Mouse (Mus musculus): ENCODE results near the gene Rtn4rl1. TPM values are rescaled to one million over a fixed set of nuclear protein-coding genes. Genes with fewer than 3 reads are reported as not detected.

The Rtn4rl1 gene
- total RNA-seq, 2 experiments from 2014 or later, result 0.54 to 1.1 TPM

DNA sequence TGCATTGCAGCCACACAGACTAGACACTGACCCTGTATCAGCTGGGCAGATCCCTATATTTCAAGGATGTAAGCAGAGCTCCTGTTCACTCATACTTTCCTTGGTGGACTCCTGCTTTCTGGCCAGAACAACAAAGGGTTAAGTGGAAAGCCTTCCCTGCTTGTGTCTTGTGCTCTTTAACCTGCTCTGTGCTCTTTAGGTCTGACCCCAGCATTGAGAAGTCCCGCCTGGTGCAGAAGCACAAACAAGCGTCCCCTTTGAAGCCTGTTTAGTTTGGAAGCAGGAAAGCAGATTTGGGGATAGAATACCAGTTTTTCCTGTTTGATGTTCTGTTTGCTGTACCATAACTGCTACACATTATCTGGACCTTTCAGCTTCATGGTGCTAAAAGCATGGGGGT is 35.7 kb upstream of the Rtn4rl1 start:
- Histone ChIP-seq H3K4me3 (no peak overlapping the region), H3K27ac (peak overlapping the region; percentile 92)
- intact Hi-C loops (cut with DNase I), result no loop called here
- no peak for DNase-seq
- TF ChIP-seq CTCF (IDR thresholded peaks at IDR 0.05), result no peak

DNA sequence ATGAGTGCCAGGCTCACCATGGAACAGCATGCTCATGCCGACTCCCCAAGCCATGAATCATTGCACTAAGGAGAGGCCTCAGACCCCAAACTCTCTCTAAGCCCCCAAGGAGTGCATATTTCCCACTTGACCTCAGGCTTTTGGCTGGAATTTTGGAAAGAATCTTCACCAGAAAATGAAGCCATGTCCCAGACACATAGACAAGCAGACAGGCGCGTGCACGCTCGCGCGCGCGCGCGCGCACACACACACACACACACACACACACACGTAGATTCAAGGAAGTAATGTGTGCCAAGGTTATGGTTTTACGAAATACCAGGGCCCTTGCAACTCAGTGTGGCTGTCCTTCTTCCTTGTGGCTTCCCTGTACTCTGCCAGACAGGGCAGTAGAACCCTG is 35.2 kb upstream of the Rtn4rl1 start:
- intact Hi-C loops (cut with DNase I), result no loop called here
- peak; percentile 31 for DNase-seq
- TF ChIP-seq CTCF (IDR thresholded peaks at IDR 0.05), result no peak
- H3K4me3 ChIP-seq, result no peak overlapping the region
- peak overlapping the region; percentile 92 for H3K27ac ChIP-seq

DNA sequence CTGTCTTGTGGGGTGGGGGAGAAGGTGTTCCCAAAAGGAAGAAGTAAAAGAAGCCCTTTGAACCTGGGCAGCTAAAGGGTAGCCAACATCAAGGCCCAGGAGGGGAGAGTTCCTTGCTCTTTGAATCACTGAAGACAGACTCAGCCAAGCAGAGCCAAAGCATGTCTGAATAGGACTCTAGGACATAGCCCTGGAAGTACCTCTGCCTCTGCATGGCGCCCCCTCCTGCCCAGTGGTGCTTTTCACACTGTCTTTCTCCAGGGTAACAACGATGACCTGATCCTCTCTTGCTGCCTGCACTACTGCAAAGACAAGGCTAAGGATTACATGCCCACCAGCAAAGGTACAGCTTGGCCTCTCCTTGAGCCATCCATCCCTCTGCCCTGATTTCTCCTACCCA is 34.0 kb upstream of the Rtn4rl1 start:
- peak; percentile 75 for DNase-seq
- no peak overlapping the region for H3K4me3 ChIP-seq
- intact Hi-C loops (cut with DNase I), result no loop called here
- peak; percentile 69 for TF ChIP-seq CTCF (IDR thresholded peaks at IDR 0.05)
- H3K27ac ChIP-seq, result peak overlapping the region; percentile 92

DNA sequence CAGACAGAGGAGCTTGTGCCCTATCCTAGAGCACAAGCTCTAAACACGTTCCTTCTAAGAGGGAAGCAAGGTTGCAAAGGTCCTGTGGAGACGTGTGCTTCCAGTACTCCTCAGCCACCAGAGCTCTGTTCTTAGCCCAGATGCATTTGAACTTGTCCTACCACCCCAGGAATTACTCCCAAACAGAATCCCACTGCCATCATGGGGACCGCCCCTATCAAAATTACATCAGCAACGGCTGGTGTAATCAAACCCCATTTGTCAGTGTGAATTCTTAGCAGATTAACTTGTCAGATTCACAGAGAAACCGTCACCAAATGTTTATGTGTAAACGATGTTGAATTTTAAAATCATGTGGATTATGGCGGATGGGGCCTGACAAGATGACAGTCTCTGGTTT is 32.6 kb upstream of the Rtn4rl1 start:
- H3K4me3 ChIP-seq, result no peak overlapping the region
- intact Hi-C loops (cut with DNase I), result no loop called here
- TF ChIP-seq CTCF (IDR thresholded peaks at IDR 0.05), result no peak
- no peak for DNase-seq
- peak overlapping the region; percentile 92 for H3K27ac ChIP-seq

DNA sequence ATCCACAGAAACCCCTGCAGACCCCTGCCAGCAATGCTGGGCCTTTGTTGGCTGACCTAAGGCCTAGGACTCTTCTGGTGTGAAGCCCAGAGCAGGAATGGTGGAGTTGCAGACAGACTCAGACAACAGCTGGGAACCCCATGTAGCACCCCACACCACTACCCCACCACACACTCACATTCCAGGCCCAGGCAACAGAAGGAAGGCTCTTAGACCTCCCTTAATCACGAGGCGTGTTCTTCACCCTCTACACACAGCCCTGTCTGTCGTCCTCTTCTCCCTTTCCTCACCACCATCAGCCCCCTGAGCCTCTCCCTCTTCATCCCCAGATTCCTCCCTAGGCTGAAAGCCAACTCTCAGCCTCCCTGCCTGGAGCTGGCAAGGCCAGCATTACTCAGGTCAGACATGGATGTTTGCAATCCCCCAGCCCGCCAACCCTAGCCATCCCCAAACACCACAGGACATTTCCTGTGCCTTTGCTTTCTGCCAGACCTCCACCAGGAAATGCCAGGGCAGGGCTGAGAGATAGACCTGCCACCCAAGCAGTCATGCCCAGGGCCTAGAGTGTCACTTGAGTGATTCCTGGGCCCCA is 32.1 kb upstream of the Rtn4rl1 start:
- Histone ChIP-seq H3K27ac (peak overlapping the region; percentile 92), H3K4me3 (no peak overlapping the region)
- DNase-seq, result no peak
- intact Hi-C loops (cut with DNase I), result no loop called here
- TF ChIP-seq CTCF (IDR thresholded peaks at IDR 0.05), result no peak

DNA sequence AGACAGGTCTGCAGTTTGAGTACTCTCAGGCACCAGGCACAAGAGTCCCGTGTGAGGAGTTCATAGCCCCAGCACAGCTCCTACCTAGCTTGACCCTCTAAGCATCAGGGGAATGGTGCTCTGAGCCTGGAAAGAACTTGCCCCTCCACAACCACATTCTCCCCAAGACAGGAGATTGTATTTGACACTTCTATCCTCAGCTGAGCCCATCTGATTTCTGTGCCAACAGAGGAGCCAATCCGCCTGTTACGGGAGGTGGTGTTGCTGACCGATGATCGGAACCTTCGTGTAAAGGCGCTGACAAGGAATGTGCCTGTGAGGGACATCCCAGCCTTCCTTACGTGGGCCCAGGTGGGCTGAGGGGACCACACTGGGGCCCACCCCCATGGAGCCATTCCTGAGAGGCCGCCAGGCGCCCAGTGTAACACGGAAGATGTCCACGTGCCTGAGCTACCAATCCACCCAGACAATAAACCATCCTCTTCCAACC is 30.9 kb upstream of the Rtn4rl1 start:
- DNase-seq, result peak; percentile 28
- peak overlapping the region; percentile 92 for H3K27ac ChIP-seq
- intact Hi-C loops (cut with DNase I), result no loop called here
- peak overlapping the region; percentile 94 for H3K4me3 ChIP-seq
- no peak for TF ChIP-seq CTCF (IDR thresholded peaks at IDR 0.05)

DNA sequence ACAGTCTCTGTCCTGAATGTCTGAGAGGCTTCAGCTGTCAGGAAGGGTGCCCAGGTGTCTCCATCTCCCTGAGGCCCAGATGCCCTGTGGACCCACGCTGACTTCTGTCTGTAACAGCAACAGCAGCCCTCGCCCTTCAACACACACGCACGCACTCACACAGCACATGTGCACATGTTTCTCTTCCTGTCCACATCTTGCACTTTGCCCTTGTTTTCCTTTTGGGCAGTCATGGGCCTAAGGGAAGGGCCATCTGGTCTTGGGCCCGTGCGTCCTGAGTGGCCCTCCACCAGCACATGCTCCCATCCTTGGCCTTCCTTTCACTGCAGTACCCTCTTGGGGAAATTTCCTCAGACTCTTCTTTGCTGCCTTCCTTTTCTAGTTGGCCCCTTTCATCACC is 30.2 kb upstream of the Rtn4rl1 start:
- TF ChIP-seq CTCF (IDR thresholded peaks at IDR 0.05), result no peak
- Histone ChIP-seq H3K4me3 (peak overlapping the region; percentile 94), H3K27ac (peak overlapping the region; percentile 92)
- intact Hi-C loops (cut with DNase I), result no loop called here
- no peak for DNase-seq

DNA sequence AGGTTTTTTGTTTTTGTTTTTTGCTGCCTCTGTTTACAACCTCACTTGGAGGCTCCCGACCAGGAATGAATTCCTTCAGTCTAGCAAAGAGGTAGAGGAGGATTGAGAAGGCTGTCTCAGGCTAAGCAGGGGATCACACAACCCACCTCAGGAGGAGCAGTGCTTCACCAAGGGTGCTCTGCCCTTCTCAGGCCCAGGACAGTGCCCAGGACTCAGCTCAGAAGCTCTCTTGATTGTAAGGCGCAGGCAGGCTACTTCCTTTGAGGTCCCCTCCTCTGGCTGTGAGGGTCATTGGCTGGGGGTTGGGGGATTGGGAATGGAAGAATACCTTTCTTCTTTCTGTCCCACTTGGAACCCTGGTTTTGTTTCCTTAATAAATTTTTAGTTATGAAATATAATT is 29.5 kb upstream of the Rtn4rl1 start:
- H3K4me3 ChIP-seq, result peak overlapping the region; percentile 94
- DNase-seq, result no peak
- intact Hi-C loops (cut with DNase I), result no loop called here
- no peak for TF ChIP-seq CTCF (IDR thresholded peaks at IDR 0.05)
- H3K27ac ChIP-seq, result peak overlapping the region; percentile 92

DNA sequence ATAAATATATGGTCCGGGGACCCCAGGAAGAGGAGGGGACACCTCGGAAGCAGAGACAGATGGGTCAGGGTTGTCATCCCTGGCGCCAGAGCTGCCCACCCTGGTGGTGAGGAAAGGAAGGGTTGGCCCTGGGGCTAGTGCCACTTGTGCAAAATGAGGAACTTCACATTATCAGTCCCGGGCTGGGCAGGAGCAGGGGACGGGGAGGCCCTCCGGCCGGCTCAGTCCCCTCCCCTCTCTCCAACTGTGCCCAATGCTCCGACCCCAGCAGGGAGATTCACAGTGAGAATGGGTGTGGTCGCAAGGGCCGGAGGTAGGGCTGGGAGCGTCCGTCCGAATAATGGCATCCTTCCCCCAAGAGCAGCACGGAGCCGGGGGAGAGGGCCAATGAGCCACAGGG is 28.8 kb upstream of the Rtn4rl1 start:
- peak overlapping the region; percentile 92 for H3K27ac ChIP-seq
- intact Hi-C loops (cut with DNase I), result loop anchor here (5.0 kb wide), 1 partner anchor 117 kb away; no protein-coding TSS in a partner anchor
- no peak; the same call in 1 of the 2 replicates for TF ChIP-seq CTCF (IDR thresholded peaks at IDR 0.05)
- H3K4me3 ChIP-seq, result peak overlapping the region; percentile 94
- DNase-seq, result peak; percentile 40

DNA sequence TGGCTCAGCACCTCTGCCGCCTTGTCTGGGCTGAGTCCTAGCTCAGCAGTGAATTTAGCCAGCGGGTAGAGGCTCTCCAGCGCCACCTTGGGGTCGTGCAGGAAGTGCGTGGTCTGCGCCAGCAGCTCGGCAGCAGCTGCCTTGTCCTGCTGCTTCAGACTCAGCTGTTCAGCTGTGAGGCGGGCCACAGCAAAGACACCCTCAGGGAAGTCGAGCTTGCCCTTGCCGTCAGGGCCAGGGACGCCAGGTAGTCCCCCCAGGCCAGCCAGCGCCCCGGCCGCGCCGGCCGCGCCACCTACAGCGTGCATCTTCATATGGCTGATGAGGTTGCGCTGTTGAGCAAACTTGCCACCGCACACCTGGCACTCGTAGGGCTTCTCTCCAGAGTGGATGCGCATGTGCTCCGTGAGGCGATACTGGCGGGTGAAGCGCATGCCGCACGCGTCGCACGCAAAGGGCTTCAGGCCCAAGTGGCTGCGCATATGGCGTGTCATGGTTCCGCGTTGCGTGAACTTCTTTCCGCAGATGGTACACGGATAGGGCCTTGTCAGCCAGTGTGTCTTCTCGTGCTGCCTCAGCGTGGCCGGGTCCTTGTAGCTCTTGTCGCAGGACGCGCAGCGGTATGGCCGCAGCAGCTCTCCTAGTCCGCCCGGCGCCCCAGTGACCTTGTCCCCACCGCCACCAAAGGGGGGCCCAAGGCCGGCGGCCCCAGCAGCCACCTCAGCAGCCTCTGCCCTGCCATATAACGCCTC is 28.0 kb upstream of the Rtn4rl1 start:
- intact Hi-C loops (cut with DNase I), result loop anchor here (5.0 kb wide), 1 partner anchor 118 kb away; no protein-coding TSS in a partner anchor
- DNase-seq, result peak; percentile 93
- peak overlapping the region; percentile 94 for H3K4me3 ChIP-seq
- peak overlapping the region; percentile 92 for H3K27ac ChIP-seq
- peak; percentile 97 for TF ChIP-seq CTCF (IDR thresholded peaks at IDR 0.05)

DNA sequence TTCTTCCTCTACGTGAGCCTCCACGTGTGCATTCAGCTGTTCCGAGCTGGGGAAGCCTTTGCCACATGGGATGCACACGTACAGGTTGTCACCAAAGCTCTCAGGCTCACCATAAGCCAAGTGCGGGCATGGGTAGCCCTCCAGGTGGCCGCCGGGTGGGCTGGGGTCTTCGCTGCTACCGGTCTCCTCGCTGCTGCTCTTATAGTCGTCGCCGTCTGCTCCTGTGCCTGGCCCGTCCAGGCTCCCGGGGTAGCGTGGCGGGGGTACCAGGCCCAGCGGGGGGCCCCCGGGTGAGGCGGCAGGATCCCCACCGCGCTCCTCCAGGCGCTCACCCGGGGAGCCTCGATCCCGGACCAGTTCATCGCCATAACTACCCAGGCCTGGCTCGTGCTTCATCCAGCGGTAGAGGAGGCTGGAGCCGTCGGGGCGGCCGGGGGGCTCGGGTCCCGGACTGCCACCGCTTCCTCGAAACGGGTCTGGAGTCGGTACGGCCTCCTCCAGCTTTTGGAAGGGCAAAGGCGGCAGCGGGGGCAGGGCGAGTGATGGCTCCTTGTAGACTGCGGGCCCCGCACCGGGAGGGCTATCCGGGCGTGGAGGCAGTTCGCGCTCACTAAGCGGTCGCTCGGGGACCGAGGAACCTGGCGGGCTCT is 27.3 kb upstream of the Rtn4rl1 start:
- DNase-seq, result peak; percentile 53
- TF ChIP-seq CTCF (IDR thresholded peaks at IDR 0.05), result no peak
- H3K27ac ChIP-seq, result peak overlapping the region; percentile 92
- intact Hi-C loops (cut with DNase I), result loop anchor here (5.0 kb wide), 1 partner anchor 119 kb away; no protein-coding TSS in a partner anchor
- H3K4me3 ChIP-seq, result peak overlapping the region; percentile 94

DNA sequence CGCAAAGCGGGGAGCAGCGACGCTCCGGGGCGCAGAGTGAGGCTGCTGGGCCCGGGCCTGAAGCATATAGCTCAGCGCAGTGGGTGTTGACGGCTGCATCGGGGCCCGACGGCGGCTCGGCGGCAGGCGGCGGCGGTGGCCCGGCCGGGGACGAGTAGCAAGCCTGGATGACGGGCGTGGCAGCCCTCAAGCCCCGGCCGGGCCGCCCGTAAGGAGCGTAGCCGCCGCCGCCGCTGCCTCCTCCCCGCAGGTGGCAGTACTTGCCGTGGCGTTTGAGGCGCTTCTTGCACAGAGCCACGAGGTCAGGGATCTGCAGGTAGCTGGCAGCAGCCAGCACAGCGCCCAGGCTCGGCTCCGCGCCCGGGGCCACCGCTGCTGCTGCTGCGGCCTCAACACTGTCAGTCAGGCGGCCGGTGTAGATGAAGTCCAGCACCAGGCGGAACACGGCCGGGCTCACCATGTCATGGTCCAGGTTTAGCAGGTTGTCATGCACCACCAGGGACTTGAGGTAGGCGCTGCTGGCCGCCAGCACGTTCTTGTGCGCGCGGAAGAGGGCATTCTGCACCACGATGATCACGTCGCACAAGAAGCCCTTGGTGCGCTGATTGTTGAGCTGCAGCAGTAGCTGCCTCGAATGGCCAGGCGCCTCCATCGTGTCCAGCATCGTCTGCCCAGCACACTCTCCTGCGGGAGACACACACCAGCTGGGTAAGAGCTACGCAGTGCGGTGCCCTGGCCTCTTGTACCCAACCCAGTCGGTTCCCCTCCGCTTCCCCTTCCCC is 26.5 kb upstream of the Rtn4rl1 start:
- peak; percentile 65 for DNase-seq
- Histone ChIP-seq H3K4me3 (peak overlapping the region; percentile 94), H3K27ac (peak overlapping the region; percentile 92)
- no peak; the same call in 1 of the 2 replicates for TF ChIP-seq CTCF (IDR thresholded peaks at IDR 0.05)
- intact Hi-C loops (cut with DNase I), result loop anchor here (5.0 kb wide), 1 partner anchor 120 kb away; no protein-coding TSS in a partner anchor
